Mouse (Mus musculus) ovary, postnatal 14 days (tissue): ENCODE data around the gene Hist3h2ba.
"Not testable (repeated sequence)": the region's sequence is repeated elsewhere in the genome, so short reads cannot be mapped to it uniquely, and the experiment has no call there.

Experiments
- DNase-seq: peaks from one replicate; pipeline ENCODE4 v3.0.0; 2022; ENCODE audit warnings: low spot score

Gene Hist3h2ba

DNA sequence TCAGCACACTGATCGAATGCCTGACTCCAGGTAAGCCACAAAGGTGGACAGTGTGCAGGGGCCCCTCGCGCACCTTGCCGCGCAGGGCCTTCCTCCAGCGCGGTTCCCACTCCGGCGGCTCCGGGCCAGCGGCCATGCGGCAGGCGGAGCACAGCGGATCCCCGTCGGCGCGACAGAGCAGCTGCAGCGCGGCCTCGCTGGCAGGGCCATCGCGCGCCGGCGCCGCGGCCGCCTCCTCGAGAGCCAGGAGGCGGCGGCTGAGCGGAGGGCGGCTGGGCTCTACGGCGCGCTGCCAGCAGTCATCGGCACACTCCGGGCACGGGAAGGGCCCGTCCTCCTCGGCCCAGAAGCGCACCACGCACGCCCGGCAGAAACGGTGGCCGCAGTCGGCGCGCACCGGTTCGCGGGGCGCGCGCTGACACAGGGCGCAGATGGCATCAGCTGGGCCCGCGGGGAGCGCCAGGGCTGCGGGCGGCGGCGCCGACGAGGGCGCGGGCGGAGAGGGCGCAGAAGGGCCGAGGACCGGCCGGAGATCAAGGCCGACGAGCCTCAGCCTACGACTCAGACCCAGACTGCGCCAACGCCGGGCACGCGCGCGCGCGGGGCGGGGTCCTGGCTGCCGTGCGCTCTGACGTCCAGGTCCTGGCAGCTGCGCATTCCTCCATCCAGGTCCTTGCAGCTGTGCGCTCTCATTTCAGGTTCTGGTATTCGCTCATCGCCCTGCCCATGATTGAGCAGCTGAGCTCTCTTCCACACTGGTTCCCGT, 10.2 kb upstream of the Hist3h2ba start, which contains the start of gene Rnf187:
Gene Rnf187, minus strand, starts transcription at position 595 of the 766 bp plus-strand sequence.
- DNase-seq: peak; percentile 84

DNA sequence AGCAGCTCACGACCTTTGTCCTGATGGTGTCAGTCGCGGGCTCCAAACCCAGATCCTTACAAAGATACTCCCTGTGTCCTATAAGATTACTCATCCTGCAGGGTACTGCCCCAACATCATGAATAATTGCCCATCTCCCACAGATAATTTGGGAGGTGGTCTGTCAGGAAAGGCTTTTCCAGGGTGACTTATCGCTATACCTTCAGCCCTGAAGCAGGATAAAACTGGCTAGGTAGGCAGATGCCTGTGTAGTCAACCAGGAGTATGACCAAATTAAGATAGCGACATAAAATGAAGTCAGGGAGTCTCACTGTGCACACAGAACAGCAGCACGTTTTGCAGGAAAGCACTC, 9.7 kb upstream of the Hist3h2ba start:
- DNase-seq: no peak

DNA sequence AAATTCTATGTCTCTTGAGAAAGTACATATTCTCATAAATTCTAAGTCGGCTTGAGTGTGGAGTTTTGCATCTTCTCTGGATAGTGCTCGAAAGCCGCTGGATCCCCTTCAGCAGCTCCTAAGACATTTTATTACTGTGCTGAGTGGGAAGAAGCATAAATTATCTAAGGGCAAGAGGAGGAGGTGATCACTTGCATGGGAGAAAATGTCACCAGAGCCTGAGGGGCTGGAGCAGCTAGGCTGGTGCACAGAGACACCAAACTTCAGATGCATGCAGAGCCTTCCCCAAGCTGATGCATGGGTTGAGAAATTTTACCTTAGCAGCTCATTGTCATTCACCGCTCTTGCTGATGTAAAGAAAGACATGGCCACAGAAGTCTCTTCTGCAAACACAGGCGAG, 4.6 kb upstream of the Hist3h2ba start:
- no peak for DNase-seq

DNA sequence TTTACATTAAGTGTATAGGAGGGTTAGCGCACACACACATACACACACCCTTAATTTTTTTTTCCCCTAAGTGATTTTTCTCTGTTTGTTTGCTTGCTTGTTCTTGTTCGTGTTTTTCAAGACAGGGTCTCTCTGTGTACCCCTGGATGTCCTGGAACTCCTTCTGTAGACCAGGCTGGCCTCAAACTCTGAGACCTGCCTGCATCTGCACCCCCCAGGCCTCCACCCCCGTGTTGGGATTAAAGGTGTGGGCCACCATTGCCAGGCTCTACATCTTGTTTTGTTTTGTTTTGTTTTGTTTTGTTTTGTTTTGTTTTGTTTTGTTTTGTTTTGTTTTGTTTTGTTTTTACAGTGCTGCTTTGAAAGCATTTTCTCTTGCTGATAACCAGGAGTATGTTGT, 1.4 kb upstream of the Hist3h2ba start:
- no peak for DNase-seq

DNA sequence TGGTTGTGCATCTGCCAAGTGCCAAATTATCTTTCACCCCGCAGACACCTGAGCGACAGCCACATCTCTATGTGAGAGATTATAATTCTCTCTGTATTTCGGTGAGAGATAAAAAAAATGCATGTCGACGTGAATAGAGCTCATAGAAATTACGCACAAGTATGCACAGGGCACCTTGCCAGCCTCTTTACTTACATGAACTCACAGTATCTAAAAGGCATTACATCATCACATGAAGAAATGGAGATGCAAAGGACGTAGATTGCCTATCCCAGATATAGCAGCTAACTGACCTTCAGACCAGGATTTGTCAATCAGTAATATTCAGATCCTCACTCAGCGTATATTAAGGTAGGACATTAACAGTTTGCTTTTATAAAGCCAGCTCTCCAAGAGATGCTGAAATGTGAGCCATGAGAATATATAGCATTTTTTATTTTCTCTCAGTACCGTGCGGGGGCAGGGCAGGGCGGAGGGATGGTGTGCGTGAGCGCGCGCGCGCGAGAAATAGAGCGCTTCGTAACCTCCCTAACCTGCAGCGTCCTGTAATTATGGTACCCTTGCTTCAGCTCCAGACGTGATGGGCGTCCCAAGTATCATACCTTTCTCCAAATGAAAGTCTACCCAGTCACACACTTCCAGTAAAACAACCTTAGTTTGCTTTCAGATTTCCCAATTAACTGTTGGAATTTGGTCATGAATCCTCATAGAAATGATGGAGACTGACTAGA, 757 bp upstream of the Hist3h2ba start:
- DNase-seq: no peak

DNA sequence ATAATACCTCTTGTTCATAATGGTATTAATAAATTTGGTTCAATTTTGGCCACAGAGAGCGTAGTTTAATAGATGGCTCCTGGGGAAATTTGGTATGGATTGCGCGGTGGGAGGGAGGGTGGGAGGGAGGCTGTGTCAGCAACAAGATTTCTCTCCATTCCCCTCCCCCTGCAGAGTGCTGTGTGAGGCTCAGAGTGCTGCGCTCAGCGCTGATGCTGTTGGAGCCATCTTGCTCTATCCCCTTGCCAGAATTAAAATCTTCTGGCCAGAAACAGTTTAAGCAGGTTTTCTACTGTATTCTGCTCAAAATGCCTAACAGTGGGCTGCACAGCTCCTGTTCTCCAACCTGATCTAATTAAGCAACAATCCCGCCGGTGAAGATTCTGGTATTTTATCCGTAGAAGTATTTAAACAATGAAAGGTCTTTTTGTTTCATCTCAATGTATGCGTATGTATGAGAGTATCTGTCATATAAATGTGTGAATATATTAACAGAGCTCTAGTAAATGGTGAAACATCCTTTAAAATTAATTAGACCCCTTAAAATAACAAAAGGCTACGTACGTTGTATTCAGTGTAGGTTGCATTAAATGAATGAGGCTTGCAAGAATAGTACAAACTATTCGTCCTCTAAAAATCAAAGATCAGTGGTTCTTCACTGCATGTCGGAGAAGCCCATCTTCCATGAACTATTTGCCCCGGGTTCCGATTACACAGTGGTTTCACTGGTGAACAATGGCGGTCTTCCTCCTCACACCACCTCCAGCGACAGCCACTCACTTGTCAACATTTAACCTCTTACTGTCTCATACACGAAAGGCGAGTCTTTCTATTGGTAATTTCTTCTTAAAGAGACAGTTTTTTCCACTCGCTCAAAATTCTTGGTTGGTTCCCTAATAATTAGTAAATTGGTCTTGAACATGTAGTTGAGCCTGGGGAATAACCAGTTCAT, 1.0 kb downstream of the Hist3h2ba start:
- DNase-seq: no peak

DNA sequence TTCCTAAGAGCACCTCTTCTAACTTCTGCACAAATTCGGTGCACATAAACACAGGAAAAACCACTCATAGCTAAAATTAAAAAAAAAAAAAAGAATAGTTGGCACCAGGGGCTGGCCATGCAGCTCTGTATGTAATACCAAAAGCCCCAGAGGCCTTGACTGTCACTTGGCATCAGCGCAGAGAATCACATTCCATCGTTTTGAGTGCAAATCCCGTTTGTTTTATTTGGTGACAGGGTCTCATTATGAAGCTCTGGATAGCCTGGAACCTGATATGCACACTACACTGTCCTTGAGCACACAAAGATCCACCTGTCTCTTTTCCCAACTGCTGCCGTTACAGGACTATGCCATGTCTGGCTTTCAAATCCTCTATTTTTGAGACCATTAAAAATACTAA, 2.5 kb downstream of the Hist3h2ba start:
- no peak for DNase-seq

DNA sequence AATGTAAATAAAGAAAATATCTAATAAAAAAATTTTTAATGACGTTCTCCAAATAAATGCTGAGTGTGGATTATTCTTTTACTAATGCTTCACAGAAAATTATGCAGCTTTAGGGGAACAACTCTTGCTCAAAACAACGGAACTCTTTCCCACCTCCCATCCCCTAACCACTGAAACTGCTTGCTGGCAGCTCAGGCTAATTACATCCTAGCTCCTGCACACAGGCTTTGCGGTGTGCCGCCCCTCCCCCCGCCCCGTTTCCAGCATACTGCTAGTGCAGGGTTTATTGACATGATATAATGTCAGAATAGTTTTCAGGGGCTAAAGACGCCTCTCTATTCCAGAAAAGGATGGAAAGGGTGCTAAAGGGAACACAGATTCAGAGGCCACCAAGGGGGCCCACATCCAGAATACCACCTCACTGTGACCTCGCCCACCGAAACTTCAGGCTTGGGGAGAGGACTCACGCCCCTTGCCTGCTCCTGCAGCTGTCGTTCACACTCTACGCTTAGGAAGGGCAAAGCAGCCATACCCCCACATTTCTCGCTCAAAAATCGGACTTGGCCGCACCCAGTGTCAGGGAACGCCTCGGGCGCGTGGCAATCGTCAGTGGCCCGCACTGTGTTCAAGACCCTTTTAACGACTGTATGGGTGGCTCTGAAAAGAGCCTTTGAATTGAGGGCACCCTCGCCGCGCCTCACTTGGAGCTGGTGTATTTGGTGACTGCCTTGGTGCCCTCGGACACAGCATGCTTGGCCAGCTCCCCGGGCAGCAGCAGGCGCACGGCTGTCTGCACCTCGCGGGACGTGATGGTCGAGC, 4.8 kb downstream of the Hist3h2ba start:
- no peak for DNase-seq

DNA sequence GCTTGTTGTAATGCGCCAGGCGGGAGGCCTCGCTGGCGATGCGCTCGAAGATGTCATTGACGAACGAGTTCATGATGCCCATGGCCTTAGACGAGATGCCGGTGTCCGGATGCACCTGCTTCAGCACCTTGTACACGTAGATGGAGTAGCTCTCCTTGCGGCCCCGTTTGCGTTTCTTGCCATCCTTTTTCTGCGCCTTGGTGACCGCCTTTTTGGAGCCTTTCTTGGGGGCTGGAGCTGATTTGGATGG, 5.4 kb downstream of the Hist3h2ba start:
- DNase-seq: not testable (repeated sequence)

DNA sequence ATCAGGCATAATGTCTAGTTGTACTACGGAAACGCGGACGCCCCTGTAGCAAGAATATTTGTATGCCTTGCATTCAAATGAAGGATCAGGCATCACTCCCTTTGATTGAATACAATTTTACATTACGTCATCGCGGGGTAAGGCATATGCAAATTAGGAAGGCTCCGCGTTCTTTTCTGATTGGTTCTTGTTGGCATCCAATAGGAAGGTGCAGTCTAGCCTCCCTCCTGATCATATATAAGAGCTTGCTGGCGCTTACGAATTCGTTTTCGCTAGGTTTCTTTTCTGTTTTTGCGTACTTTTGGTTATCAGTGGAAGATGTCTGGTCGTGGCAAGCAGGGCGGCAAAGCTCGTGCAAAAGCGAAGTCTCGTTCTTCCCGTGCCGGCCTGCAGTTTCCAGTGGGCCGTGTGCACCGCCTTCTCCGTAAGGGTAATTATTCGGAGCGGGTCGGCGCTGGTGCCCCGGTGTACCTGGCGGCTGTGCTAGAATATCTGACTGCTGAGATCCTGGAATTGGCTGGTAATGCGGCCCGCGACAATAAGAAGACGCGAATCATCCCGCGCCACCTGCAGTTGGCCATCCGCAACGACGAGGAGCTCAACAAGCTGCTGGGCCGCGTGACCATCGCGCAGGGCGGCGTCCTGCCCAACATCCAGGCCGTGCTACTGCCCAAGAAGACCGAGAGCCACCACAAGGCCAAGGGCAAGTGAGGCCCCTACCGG, 5.9 kb downstream of the Hist3h2ba start, which contains the start of the genes Hist3h2a and Trim17:
Gene Hist3h2a, plus strand, starts transcription at position 266 of the 723 bp plus-strand sequence.
Gene Trim17, plus strand, starts transcription at position 266 of the 723 bp plus-strand sequence.
- DNase-seq: peak; percentile 74

DNA sequence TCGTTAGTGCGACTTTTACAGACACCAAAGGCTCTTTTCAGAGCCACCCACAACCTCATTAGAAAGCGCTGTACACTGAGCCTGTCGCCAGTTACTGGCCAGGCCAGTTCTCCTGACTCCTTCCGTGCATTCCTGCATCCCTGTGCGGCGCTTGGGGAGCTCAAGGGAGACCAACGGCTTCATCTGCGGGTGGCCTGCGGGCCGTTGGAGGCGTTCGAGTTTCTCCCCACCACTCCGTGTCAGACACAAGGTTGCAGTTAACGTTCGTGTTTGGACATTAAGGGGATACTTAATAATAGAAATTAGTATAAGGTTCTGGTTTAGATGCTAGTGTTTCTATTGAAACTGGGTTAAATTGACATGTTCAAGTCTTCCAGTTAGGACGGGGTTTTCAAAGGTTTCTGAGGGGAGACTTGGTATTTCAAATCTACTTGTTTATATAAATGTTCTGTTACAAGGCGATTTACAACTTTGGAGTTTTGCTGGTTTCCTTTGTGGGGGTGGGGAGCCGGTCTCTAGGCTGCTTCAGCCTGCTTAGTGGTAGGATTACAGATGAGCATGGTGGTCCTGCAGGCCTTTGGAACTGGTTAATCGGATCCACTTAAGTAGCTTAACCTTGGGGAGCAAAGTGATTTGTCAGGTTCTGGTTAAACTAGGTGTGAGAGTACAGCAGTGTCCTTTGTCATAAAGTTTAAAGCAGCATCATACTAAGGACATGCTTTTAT, 6.6 kb downstream of the Hist3h2ba start:
- no peak for DNase-seq

DNA sequence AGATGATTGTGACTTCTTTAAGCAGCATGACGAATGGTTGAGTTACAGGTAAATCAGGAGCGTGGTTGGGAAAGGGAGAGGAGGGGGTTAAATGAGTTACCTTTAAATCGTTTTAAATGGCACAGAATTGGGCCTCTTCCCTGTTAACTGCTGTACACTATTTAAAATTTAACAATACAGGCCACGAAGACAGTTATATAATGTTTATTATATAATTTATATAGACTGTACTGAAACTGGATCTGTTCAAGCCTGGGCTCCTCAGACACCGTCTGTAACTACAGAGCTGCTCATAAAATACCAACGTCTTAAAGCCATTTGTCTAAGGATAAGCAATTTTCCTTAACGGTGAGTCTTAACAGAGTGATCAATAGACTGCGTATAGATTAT, 7.1 kb downstream of the Hist3h2ba start:
- no peak for DNase-seq

DNA sequence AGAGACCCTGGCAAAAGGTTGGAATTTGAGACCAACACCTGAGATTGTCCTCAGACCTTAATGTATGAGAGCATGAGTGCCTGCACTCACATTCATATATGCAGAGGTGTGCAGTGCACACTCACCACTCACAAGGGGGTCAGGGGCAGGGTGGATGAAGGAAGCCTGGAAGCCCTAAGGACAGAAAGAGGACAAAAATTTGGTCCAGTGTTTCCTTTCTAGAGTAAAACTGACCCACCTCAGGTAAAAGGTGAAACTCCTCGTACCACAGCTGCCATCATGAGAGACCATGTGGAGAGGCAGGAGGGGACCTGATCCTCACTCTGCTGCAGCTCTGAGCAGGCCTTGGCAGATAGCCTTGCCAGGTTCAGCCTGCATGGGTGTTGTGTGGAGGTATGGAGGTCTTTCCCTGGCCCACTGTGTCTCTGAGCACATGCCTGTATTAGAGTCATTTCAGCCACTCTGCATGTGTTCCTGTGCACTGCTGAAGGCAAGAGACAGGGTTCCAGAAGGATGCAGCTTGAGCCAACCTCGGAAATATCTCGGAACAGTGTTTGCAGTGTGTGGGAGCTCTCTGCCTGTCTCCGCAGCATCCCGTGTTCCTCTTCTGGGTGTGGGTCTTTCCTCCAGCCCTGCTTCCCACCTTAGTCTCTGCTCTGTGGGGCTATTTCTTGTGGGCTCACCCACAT, 8.7 kb downstream of the Hist3h2ba start:
- no peak for DNase-seq

DNA sequence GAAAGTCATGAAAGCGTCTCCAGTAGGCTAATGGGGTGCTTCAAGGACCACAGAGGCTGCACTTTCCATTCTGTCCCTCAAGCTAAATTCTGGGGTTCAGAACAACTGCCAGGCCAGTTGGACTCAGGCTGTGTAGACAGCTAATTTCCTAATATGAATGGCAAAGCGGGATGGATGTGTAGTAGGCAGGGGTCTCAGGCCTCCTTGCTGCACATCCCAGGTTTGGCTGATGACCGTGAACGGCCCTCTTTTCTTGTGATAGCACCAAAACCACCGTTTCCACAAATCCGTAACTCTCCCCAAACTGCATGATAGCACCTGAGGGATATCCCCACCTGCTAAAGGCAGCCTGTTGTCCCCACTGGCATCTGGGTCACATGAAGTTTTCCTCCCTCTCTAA, 9.8 kb downstream of the Hist3h2ba start:
- DNase-seq: no peak

DNA sequence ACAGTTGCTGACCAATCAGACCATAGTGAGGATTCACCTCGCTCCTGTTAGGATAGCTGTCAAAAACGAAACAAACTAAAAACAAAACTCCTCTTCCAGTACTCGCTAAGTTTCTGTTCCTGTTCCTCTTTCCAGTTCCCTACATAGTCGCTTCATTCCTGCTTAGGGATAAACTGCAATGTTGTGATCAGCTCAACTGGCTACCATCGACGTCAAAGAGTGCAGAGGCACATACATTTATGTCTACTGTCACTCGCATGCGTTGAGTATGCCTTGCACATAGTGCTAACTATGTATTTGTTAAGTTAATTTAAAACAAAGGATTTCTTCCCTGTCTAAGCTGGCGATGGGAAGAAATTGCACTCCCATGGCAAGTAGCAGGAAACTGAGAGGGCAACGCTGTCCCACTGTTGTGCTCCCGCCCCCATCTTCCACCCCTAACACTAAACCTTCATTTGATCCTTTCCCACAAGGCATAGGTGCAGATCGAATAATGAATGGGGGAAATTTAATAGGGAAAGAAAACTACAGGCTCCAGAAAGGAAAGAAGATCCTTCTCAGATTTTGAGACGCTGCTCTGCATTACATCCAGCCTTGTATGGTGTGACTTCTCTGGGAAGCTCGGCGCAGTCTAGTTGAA, 10.6 kb downstream of the Hist3h2ba start:
- DNase-seq: no peak

DNA sequence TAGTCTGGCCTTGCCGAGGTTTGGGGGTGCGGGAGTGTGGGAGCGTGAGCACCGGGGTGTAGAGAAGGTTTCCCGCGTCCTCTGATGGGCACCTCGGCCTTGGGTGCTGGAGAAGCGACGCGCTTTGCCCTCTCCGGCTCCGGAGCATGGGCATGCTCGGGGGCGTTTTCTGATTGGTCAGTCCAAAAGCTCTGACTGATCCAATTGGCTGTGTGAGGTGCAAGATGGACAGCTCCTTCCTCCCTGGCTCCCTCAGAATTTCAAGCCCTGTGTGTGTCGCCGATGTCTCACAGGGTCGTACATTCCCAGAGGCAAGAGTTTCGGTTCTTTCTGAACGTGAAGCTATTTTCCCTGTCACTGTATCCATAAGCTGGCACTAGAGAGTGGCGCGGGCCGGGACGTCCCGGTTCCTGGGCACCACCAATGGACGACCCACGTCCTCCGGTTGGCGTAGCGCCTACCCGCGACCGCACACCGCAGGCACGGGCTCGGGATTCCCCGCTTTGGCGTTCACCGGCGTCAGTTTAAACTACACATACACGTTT, 11.3 kb downstream of the Hist3h2ba start:
- peak; percentile 36 for DNase-seq

DNA sequence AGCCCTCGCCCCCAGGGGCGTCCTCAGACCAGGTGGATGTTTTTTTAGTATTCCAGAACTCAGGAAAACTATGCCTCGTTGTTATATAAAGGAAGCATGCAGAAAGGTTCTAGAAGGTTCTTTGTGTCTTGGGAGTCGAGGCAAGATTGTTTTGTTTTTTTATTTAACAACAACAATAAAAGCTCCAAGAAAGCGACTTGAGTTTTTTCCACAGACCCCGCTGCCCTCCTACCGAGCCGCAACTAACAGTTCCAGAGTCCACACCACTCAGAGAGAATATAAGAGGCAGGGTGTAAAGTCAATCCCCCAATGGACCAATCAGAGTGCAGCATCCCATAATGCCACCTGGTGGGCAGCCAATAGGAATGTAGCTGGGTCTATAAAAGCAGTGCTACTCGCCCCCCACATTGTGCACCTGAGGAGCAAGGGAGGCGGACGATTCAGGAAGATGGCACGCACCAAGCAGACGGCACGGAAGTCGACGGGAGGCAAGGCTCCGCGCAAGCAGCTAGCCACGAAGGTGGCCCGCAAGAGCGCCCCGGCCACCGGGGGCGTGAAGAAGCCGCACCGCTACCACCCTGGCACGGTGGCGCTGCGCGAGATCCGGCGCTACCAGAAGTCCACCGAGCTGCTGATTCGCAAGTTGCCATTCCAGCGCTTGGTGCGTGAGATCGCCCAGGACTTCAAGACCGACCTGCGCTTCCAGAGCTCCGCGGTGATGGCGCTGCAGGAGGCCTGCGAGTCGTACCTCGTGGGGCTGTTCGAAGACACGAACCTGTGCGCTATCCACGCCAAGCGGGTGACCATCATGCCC, 12.9 kb downstream of the Hist3h2ba start:
- no peak for DNase-seq

DNA sequence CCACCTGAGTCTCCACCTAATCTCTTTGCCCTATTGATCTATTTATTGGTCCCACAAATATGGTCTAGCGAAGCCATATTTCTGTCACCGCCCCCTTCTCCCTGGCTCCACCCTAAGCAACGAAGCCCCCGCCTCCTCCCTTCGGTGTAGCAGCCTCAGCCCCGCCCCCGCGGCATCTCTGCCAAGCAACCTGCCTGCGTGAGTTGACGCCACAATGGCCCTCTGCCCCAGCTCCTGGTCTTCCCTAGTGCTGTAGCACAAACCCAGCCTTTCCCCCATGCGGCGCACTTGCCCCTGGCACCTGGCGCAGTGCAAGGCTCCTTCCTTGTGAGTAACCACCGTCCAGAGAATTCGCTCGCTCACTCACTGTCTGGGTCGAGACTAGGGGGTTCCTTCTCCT, 14.8 kb downstream of the Hist3h2ba start:
- no peak for DNase-seq
